Mouse (Mus musculus) heart, adult 2 months (tissue): ENCODE measurements at regions not wholly inside any gene's neighbourhood (a gene's known extent, or its start where the extent isn't known, plus 50 kb on each side); places are given as distances from the start of the nearest gene placed in this dataset.
A peak's percentile ranks its signal among the peaks of the same experiment; 100 is the strongest.

Experiments used
- DNase-seq, 2 experiments: peaks; one replicate each; pipeline ENCODE4 v3.0.0; 2021
- H3K27ac ChIP-seq: fragments of 200-600 bp; 2 replicates; pipeline ENCODE4 v1.8.1; 2022
- H3K27me3 ChIP-seq: fragments of 200-500 bp; 2 replicates; pipeline ENCODE4 v1.6.1; 2012; ENCODE audit warnings: mild to moderate bottlenecking, low read length, inconsistent platforms, mixed read lengths; ENCODE audit not compliant: control insufficient read depth, insufficient read depth
- H3K36me3 ChIP-seq: fragments of 200-500 bp; 2 replicates; pipeline ENCODE4 v1.6.1; 2012; ENCODE audit warnings: low read length, inconsistent platforms; ENCODE audit not compliant: control insufficient read depth, insufficient read depth
- H3K4me1 ChIP-seq: fragments of 200-500 bp; 2 replicates; pipeline ENCODE4 v1.6.1; 2011; ENCODE audit warnings: low read length; ENCODE audit not compliant: control insufficient read depth, insufficient read depth
- H3K4me3 ChIP-seq: fragments of 200-600 bp; 2 replicates; pipeline ENCODE4 v1.8.1; 2022
- H3K79me2 ChIP-seq: fragments of 200-500 bp; replicated peaks from 2 replicates; pipeline ENCODE4 v1.6.1; 2012; ENCODE audit warnings: mild to moderate bottlenecking, inconsistent platforms, low read length, moderate library complexity, mixed read lengths; ENCODE audit not compliant: control insufficient read depth, insufficient read depth
- H3K9ac ChIP-seq: fragments of 200-500 bp; 2 replicates; pipeline ENCODE4 v1.6.1; 2012; ENCODE audit warnings: low read depth, mild to moderate bottlenecking, control low read depth, inconsistent platforms, low read length, mixed read lengths
- CTCF ChIP-seq: fragments of 200-600 bp; IDR thresholded peaks from 2 replicates; pipeline ENCODE4 v1.8.1; 2022; ENCODE audit warnings: antibody characterized with exemption, mild to moderate bottlenecking, moderate library complexity
- EP300 ChIP-seq: fragments of 200-500 bp; IDR thresholded peaks from 2 replicates; pipeline ENCODE4 v1.6.1; 2011; ENCODE audit warnings: low read depth, low read length, control low read depth; ENCODE audit not compliant: insufficient read depth
- POLR2A ChIP-seq: fragments of 200-500 bp; IDR thresholded peaks from 2 replicates; pipeline ENCODE4 v1.6.1; 2011; ENCODE audit warnings: mild to moderate bottlenecking, low read depth, low read length, control low read depth; ENCODE audit not compliant: insufficient read depth
- WGBS: fragments of 180-500 bp; shearing (Covaris S2); methylation state at CpG from one replicate; pipeline ENCODE4 v1.1.7; 2018; 5-methylcytosine and 5-hydroxymethylcytosine counted together
- intact Hi-C: fragments of 180-260 bp; cut with DNase I; formaldehyde crosslinking; loops from one replicate; pipeline ENCODE4 v1.15.1; 2025

DNA sequence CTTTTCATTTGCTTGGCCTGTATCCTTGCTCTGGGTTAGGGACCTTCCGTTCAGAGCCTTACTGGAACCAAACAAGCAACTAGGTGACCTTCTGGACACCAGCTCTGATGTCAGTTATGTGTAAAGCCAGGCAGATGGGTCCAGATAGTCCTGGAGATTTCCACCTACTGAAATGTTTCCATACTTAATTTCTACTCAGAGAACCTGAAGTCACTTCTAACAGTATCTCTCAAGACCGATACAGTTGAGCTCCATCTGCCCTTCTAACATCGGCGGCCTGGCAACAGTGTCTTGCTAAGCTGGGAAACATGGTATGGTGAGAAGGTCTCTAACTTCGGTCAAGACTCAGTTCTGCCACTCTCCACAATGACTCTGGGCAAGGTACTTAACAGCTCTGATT is 189.7 kb upstream of the Rgma start:
- DNase-seq, result no peak
- TF ChIP-seq EP300 (no peak), CTCF (no peak), POLR2A (no peak)
- Histone ChIP-seq H3K79me2 (no peaks in the 10 kb centered on the region), H3K27me3 (no peaks in the 10 kb centered on the region), H3K4me1 (no peaks in the 10 kb centered on the region), H3K36me3 (no peaks in the 10 kb centered on the region), H3K9ac (no peak overlapping the region), H3K4me3 (no peak overlapping the region), H3K27ac (no peak overlapping the region)
- WGBS, result 90% methylated on average over 5 of the region's 5 CpGs
- intact Hi-C loops, result loop anchor here (5.0 kb wide), 2 partner anchors 47 to 167 kb away; no protein-coding TSS in a partner anchor

DNA sequence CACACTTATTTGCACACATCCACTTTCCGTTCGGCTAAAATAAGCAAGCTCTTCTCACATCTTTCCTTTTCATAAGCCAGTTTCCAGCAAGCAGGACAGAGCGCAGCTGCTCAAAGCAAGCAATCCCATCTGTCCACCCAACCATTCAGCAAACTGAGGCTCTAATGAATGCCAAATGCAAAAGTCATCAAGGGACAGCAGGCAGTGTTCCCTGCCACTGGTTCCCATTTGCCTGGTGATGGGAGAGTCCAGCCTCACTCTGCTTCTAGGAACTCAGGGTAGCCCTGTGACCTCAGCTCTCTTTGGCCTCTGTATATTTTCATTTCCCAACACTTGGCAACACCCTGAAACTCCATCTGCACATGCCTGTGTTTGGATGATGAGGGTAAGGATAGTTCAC is 188.8 kb upstream of the Rgma start:
- H3K79me2 ChIP-seq, result no peaks in the 10 kb centered on the region
- 91% methylated on average over 3 of the region's 3 CpGs for WGBS
- no peaks in the 10 kb centered on the region for H3K36me3 ChIP-seq
- DNase-seq, result peak; percentile 37 to 67
- H3K4me3 ChIP-seq, result no peak overlapping the region
- no peak overlapping the region for H3K27ac ChIP-seq
- no peak overlapping the region for H3K9ac ChIP-seq
- no peaks in the 10 kb centered on the region for H3K27me3 ChIP-seq
- no peaks in the 10 kb centered on the region for H3K4me1 ChIP-seq
- intact Hi-C loops, result loop anchor here (5.0 kb wide), 2 partner anchors 46 to 166 kb away; no protein-coding TSS in a partner anchor
- TF ChIP-seq EP300, result 0 out of 2 replicates have a peak, but pooled peaks have one; percentile 22
- no peak for TF ChIP-seq POLR2A

DNA sequence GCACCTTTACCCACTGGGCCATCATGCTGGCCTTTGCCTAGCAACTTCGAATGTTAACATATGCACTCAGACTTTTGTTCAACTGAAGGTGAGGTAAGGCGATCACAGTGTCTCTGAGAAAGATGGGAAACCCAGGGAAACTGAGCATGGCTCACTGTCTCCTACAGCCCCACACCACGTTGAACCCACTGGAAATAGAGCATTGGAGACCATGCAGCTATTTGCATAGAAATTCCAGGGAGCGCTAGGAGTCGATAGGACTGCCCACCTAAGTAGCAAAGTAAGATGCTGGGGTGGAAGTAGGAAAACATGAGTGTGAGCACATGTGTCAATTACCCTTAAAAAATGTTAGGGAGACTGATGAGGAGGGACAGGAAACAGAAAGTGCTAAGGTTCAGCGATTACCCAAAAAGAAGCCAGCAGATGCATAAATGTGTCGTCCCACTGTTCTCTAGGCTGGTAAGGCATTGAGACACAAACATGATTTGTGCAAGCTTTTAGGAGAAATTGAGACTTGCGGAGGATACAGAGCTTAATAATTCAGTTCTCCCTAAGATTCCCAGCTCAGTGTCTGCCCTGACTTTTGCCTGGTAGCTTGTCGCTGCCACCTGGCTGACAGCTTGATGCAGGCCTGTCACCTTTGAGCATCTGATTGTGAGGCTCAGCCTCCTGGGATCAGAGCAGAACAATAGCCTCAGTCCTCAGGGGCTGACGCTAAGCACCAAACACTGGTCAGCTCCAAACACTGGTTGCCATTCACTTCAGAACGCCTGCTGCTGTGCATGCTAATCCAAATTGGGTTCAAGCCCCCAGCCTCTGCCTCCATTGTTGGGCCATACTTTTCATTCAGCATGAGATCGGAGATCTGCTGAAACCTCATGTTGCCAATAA is 183.7 kb upstream of the Rgma start:
- no peak for TF ChIP-seq EP300
- no peak for TF ChIP-seq CTCF
- no peak for TF ChIP-seq POLR2A
- no peak overlapping the region for H3K27ac ChIP-seq
- DNase-seq, result no peak
- H3K4me1 ChIP-seq, result no peaks in the 10 kb centered on the region
- no peaks in the 10 kb centered on the region for H3K79me2 ChIP-seq
- WGBS, result 59% methylated on average over 12 of the region's 12 CpGs
- intact Hi-C loops, result no loop called here
- H3K4me3 ChIP-seq, result no peak overlapping the region
- H3K36me3 ChIP-seq, result no peaks in the 10 kb centered on the region
- H3K27me3 ChIP-seq, result no peaks in the 10 kb centered on the region
- no peak overlapping the region for H3K9ac ChIP-seq

GRCm38 (mm10) chr7:73192839-73193238 is 182.5 kb upstream of the Rgma start:
- Histone ChIP-seq H3K36me3 (no peaks in the 10 kb centered on the region), H3K27ac (no peak overlapping the region), H3K4me3 (no peak overlapping the region), H3K27me3 (no peaks in the 10 kb centered on the region), H3K79me2 (no peaks in the 10 kb centered on the region), H3K4me1 (no peaks in the 10 kb centered on the region), H3K9ac (no peak overlapping the region)
- no peak for DNase-seq
- intact Hi-C loops, result no loop called here
- TF ChIP-seq POLR2A (no peak), CTCF (no peak), EP300 (no peak)
- 87% methylated on average over 7 of the region's 7 CpGs for WGBS

DNA sequence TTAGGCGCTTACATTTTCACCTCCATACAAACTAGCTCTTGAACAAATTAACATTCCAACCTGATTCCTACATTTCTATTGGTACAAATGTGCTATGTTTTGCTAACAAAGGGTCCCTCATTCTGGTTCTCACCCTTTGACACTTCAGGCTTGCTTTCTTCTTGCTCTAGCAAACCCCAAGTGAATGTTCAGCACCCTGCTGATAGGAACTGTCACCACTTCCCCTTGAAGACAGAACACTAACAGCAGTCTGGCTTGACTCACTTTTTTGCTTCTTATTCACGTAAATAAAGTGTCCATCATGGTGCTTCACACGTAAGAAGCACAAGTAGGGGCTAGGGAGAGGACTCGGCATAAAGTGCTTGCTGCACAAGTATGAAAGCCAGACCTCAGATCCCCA is 180.0 kb upstream of the Rgma start:
- intact Hi-C loops, result no loop called here
- Histone ChIP-seq H3K27me3 (no peaks in the 10 kb centered on the region), H3K79me2 (no peaks in the 10 kb centered on the region), H3K4me1 (no peaks in the 10 kb centered on the region), H3K36me3 (no peaks in the 10 kb centered on the region), H3K27ac (no peak overlapping the region), H3K4me3 (no peak overlapping the region), H3K9ac (no peak overlapping the region)
- DNase-seq, result no peak
- 55% methylated on average over 4 of the region's 4 CpGs for WGBS
- TF ChIP-seq EP300 (no peak), POLR2A (no peak), CTCF (no peak)

DNA sequence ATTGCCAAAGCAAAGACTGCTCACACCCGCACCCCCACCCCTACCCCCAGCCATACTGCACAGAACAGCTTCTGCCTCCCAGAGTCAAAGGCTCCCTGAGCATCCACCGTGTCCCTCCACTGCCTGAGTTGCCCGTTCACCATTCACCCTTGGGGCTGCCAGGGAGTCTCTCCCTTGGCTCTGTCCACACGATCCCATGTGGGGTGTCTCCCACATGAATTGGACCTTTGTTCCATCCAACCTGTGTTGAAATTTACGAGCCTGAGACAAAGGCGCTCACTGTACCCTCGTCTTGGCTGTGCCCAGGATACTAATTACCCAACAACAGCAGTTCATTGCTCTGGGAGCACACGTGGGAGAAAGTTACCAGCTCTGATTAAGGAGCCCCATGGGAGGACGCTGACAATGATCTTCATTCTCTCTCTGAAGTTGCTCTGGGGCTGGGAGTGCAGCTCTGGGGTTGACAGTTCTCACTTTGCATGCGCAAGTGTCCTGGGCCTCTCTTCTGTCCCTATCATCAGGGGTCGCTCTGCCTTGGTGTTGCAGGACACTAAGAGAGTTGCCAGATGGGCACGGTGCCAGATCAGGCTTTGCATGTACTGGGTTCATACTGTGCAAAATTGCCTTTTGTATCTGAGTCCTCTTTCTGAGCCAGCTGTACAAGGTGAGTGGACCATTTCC is 178.3 kb upstream of the Rgma start:
- WGBS, result 75% methylated on average over 12 of the region's 12 CpGs

More for the DNA sequence above, 178.3 kb upstream of the Rgma start:
- H3K27me3 ChIP-seq, result no peaks in the 10 kb centered on the region
- TF ChIP-seq POLR2A (no peak), CTCF (no peak), EP300 (no peak)
- H3K36me3 ChIP-seq, result no peaks in the 10 kb centered on the region
- H3K4me3 ChIP-seq, result no peak overlapping the region
- no peak overlapping the region for H3K9ac ChIP-seq
- no peaks in the 10 kb centered on the region for H3K4me1 ChIP-seq
- no peak overlapping the region for H3K27ac ChIP-seq
- no peaks in the 10 kb centered on the region for H3K79me2 ChIP-seq
- intact Hi-C loops, result no loop called here
- DNase-seq, result no peak
